Mouse (Mus musculus): ENCODE data around the gene Cftr. TPM values are rescaled to one million over a fixed set of nuclear protein-coding genes. Genes with fewer than 3 reads are reported as not detected.

Cftr gene
- total RNA-seq, 1 experiment from 2014 or later = not detected

- ATAC-seq (replicated peaks; ENCODE audit: insufficient number of reproducible peaks, low FRiP score, low TSS enrichment, poor library complexity, severe bottlenecking) = no peak
These were observed 132.7 kb downstream of the Cftr start for GRCm38 (mm10) chr6:18303228-18303627.

- no peak for ATAC-seq (replicated peaks; ENCODE audit: insufficient number of reproducible peaks, low FRiP score, low TSS enrichment, poor library complexity, severe bottlenecking)
These were observed 134.6 kb downstream of the Cftr start for GRCm38 (mm10) chr6:18305130-18305529.

GRCm38 (mm10) chr6:18310983-18311382 lies 140.5 kb downstream of the Cftr start:
- ATAC-seq (replicated peaks; ENCODE audit: insufficient number of reproducible peaks, low FRiP score, low TSS enrichment, poor library complexity, severe bottlenecking) = no peak

- no peak for ATAC-seq (replicated peaks; ENCODE audit: insufficient number of reproducible peaks, low FRiP score, low TSS enrichment, poor library complexity, severe bottlenecking)
These were observed 144.0 kb downstream of the Cftr start for GRCm38 (mm10) chr6:18314365-18314943.

GRCm38 (mm10) chr6:18322950-18323349 lies 152.5 kb downstream of the Cftr start:
- ATAC-seq (replicated peaks; ENCODE audit: insufficient number of reproducible peaks, low FRiP score, low TSS enrichment, poor library complexity, severe bottlenecking) = no peak

- ATAC-seq (replicated peaks; ENCODE audit: insufficient number of reproducible peaks, low FRiP score, low TSS enrichment, poor library complexity, severe bottlenecking) = no peak
These were observed 164.9 kb downstream of the Cftr start for GRCm38 (mm10) chr6:18335393-18335792.

- ATAC-seq (replicated peaks; ENCODE audit: insufficient number of reproducible peaks, low FRiP score, low TSS enrichment, poor library complexity, severe bottlenecking) = no peak
These were observed 167.8 kb downstream of the Cftr start for GRCm38 (mm10) chr6:18338307-18338706.

- no peak for ATAC-seq (replicated peaks; ENCODE audit: insufficient number of reproducible peaks, low FRiP score, low TSS enrichment, poor library complexity, severe bottlenecking)
These were observed 173.8 kb downstream of the Cftr start for GRCm38 (mm10) chr6:18344272-18344671.

GRCm38 (mm10) chr6:18349153-18349858 lies 178.8 kb downstream of the Cftr start:
- no peak for ATAC-seq (replicated peaks; ENCODE audit: insufficient number of reproducible peaks, low FRiP score, low TSS enrichment, poor library complexity, severe bottlenecking)

GRCm38 (mm10) chr6:18360154-18360553 lies 189.7 kb downstream of the Cftr start:
- no peak for ATAC-seq (replicated peaks; ENCODE audit: insufficient number of reproducible peaks, low FRiP score, low TSS enrichment, poor library complexity, severe bottlenecking)

- no peak for ATAC-seq (replicated peaks; ENCODE audit: insufficient number of reproducible peaks, low FRiP score, low TSS enrichment, poor library complexity, severe bottlenecking)
These were observed 190.5 kb downstream of the Cftr start for GRCm38 (mm10) chr6:18360955-18361354.

- no peak for ATAC-seq (replicated peaks; ENCODE audit: insufficient number of reproducible peaks, low FRiP score, low TSS enrichment, poor library complexity, severe bottlenecking)
These were observed 191.7 kb downstream of the Cftr start for GRCm38 (mm10) chr6:18362232-18362631.

- no peak for ATAC-seq (replicated peaks; ENCODE audit: insufficient number of reproducible peaks, low FRiP score, low TSS enrichment, poor library complexity, severe bottlenecking)
These were observed 198.6 kb downstream of the Cftr start for GRCm38 (mm10) chr6:18369054-18369453.

GRCm38 (mm10) chr6:18369723-18370122 lies 199.2 kb downstream of the Cftr start:
- ATAC-seq (replicated peaks; ENCODE audit: insufficient number of reproducible peaks, low FRiP score, low TSS enrichment, poor library complexity, severe bottlenecking) = no peak

Other genes starting within 250 kb of the Cftr start
- gene Wnt2, start 140.1 kb upstream of the Cftr start, total RNA-seq (2017) = not detected in 3 replicates
- gene Asz1, start 61.6 kb upstream of the Cftr start, total RNA-seq (2017) = not detected in 3 replicates

All from monocyte, adult 5-6 weeks (primary cell).